Mouse (Mus musculus): ENCODE data around the gene Gpr157. TPM values are rescaled to one million over a fixed set of nuclear protein-coding genes. Genes with fewer than 3 reads are reported as not detected.

The Gpr157 gene
- polyA plus RNA-seq, 1 experiment: 5.0 TPM

- no peak for DNase-seq
- no peak for TF ChIP-seq CTCF (IDR thresholded peaks at IDR 0.05; ENCODE audit: insufficient read depth, low read length)
- no peak for TF ChIP-seq POLR2A (IDR thresholded peaks at IDR 0.05; ENCODE audit: borderline replicate concordance, extremely low read depth, low read depth, low read length)
- H3K4me3 ChIP-seq (replicated peaks; ENCODE audit: extremely low read depth, low read depth, low read length): no peak overlapping the region
- 28% methylated on average over 2 of the region's 2 CpGs for WGBS
- H3K4me1 ChIP-seq (ENCODE audit: control insufficient read depth, insufficient read depth, low read length): no peaks in the 10 kb centered on the region
These were observed 43.5 kb downstream of the Gpr157 start for GRCm38 (mm10) chr4:150130661-150131060.

DNA sequence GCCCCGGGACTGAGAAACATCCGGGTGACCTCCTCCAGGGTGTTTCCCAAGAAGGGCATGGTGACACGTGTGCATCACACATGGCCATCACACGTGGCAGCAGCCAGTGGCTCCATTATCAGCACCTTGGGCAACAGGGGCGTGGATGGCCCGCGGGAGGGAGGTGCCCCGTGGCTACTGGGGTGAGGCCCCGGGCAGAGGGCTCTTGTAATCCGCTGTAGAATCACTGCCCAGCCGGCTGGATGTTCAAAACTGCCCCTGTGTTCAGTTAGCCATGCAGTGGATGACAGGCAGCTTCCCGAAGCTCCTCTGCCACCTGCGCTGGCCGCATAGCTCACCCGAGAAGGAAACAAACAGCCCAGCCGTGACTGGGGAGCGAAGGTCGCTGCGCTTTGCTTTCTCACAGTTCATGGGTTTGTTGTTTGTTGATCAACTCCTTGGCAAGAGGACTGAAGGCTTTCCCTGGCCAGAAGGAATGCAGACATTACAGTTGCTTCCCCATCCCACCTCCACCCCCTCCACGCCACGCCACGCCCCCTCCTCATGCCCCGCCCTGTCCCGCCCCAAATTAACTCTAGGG is 45.6 kb downstream of the Gpr157 start:
- DNase-seq: no peak
- Histone ChIP-seq H3K4me3 (replicated peaks; ENCODE audit: extremely low read depth, low read depth, low read length) (no peak overlapping the region), H3K4me1 (ENCODE audit: control insufficient read depth, insufficient read depth, low read length) (0 out of 2 replicates have a peak, but pooled peaks cover 2% of the 10 kb centered on the region)
- no peak for TF ChIP-seq CTCF (IDR thresholded peaks at IDR 0.05; ENCODE audit: insufficient read depth, low read length)
- no peak for TF ChIP-seq POLR2A (IDR thresholded peaks at IDR 0.05; ENCODE audit: borderline replicate concordance, extremely low read depth, low read depth, low read length)
- WGBS: 15% methylated on average over 24 of the region's 24 CpGs

DNA sequence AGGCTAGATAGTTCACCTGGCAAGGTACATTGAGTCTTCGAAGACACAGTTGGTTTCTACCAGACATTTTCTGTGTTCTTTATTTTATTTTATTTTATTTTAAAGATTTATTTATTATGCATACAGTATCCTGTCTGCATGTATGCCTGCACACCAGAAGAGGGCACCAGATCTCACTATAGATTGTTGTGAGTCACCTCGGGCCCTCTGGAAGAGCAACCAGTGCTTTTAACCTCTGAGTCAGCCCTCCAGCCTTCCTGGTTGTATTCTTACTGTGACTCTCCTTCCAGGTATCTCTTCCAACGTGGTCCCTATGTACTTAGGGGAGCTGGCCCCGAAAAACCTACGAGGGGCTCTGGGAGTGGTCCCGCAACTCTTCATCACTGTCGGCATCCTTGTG is 48.1 kb downstream of the Gpr157 start:
- 0 out of 2 replicates have a peak, but pooled peaks cover 2% of the 10 kb centered on the region for H3K4me1 ChIP-seq (ENCODE audit: control insufficient read depth, insufficient read depth, low read length)
- 74% methylated on average over 7 of the region's 7 CpGs for WGBS
- TF ChIP-seq CTCF (IDR thresholded peaks at IDR 0.05; ENCODE audit: insufficient read depth, low read length) (no peak), POLR2A (IDR thresholded peaks at IDR 0.05; ENCODE audit: borderline replicate concordance, extremely low read depth, low read depth, low read length) (no peak)
- DNase-seq: no peak
- no peak overlapping the region for H3K4me3 ChIP-seq (replicated peaks; ENCODE audit: extremely low read depth, low read depth, low read length)

DNA sequence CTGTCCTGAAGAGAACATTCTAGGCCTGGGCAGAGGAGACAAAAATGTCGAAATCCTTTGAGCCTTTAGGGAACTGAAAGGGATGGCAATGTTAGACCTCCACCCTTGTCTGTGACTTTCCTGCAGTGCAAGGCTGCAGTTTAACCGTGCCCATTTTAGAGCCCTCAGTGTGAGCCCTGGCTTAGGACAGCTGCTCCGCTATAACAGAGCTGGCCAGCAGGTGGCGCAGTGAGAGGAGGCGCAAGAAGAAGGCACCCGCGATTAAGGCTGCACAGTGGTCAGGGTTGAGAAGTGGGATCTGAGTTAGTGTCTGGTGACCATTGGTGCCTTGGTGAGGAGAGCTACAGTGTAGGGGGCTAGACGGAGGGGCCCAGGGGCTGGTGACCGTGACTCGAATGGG is 49.5 kb downstream of the Gpr157 start:
- TF ChIP-seq CTCF (IDR thresholded peaks at IDR 0.05; ENCODE audit: insufficient read depth, low read length) (peak; percentile 94), POLR2A (IDR thresholded peaks at IDR 0.05; ENCODE audit: borderline replicate concordance, extremely low read depth, low read depth, low read length) (no peak)
- H3K4me1 ChIP-seq (ENCODE audit: control insufficient read depth, insufficient read depth, low read length): 0 out of 2 replicates have a peak, but pooled peaks cover 2% of the 10 kb centered on the region
- no peak overlapping the region for H3K4me3 ChIP-seq (replicated peaks; ENCODE audit: extremely low read depth, low read depth, low read length)
- 8% methylated on average over 10 of the region's 10 CpGs for WGBS
- peak; percentile 70 for DNase-seq

DNA sequence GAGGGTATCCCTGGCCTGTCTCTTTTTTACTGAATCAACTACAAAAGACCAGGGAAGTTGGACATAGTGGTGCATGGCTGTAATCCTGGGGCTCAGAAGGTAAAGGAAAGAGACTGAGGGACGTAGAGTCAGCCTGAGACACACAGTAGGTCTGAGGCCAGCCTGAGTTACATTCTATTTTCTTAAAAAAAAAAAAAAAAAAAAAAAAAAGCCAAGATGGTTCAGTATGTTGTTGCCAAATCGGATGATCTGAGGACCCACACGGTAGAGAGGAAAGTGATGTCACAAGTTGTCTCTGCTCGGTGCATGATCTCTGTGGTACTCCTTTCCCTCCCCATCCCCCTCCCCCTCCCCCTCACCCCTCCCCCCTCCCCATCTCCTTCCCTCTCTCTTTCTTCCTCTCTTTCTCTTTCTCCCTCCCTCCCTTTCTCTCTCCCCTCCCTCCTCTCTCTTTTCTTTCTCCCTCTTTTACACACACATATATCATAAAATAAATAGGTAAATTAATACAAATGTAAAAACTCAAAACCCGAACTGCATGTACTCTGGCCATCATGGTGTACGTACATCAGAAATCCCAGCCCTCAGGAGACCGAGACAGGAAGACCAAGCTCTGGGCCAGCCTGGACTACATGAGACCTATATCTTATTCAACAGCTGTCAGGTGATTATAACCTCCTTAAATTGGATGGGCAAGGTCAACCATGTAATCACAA is 50.4 kb downstream of the Gpr157 start:
- Histone ChIP-seq H3K4me3 (replicated peaks; ENCODE audit: extremely low read depth, low read depth, low read length) (no peak overlapping the region), H3K4me1 (ENCODE audit: control insufficient read depth, insufficient read depth, low read length) (0 out of 2 replicates have a peak, but pooled peaks cover 2% of the 10 kb centered on the region)
- TF ChIP-seq CTCF (IDR thresholded peaks at IDR 0.05; ENCODE audit: insufficient read depth, low read length) (no peak), POLR2A (IDR thresholded peaks at IDR 0.05; ENCODE audit: borderline replicate concordance, extremely low read depth, low read depth, low read length) (no peak)
- 79% methylated on average over 7 of the region's 7 CpGs for WGBS
- no peak for DNase-seq

DNA sequence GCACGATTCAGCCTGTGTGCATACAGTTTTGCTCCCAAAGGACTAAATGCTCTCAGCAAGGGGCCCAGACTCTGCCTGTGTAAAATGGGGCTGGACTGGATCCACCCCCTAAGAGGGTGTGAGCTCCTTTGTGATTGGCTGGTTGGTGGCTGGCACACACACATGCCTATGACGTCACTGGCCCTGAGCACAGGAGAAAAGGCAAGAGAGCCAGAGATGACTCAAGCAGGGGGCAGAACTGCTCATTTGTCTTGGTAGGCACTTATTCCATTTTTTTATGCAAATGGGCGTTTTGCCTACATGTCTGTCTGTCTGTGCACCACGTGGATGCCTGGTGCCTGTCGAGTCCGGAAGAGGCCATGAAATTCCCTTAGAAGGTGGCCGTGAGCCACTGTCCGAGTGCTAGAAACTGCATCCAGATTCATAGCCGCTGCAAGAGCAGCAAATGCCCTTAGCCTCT is 50.9 kb downstream of the Gpr157 start:
- Histone ChIP-seq H3K4me1 (ENCODE audit: control insufficient read depth, insufficient read depth, low read length) (0 out of 2 replicates have a peak, but pooled peaks cover 2% of the 10 kb centered on the region), H3K4me3 (replicated peaks; ENCODE audit: extremely low read depth, low read depth, low read length) (no peak overlapping the region)
- TF ChIP-seq POLR2A (IDR thresholded peaks at IDR 0.05; ENCODE audit: borderline replicate concordance, extremely low read depth, low read depth, low read length) (no peak), CTCF (IDR thresholded peaks at IDR 0.05; ENCODE audit: insufficient read depth, low read length) (no peak)
- 16% methylated on average over 9 of the region's 9 CpGs for WGBS
- DNase-seq: peak; percentile 27

GRCm38 (mm10) chr4:150139090-150139489 is 51.9 kb downstream of the Gpr157 start:
- Histone ChIP-seq H3K4me3 (replicated peaks; ENCODE audit: extremely low read depth, low read depth, low read length) (no peak overlapping the region), H3K4me1 (ENCODE audit: control insufficient read depth, insufficient read depth, low read length) (0 out of 2 replicates have a peak, but pooled peaks cover 2% of the 10 kb centered on the region)
- no peak for DNase-seq
- TF ChIP-seq POLR2A (IDR thresholded peaks at IDR 0.05; ENCODE audit: borderline replicate concordance, extremely low read depth, low read depth, low read length): no peak
- TF ChIP-seq CTCF (IDR thresholded peaks at IDR 0.05; ENCODE audit: insufficient read depth, low read length): no peak
- WGBS: 54% methylated on average over 13 of the region's 13 CpGs

GRCm38 (mm10) chr4:150140346-150140745 is 53.2 kb downstream of the Gpr157 start:
- 70% methylated on average over 7 of the region's 7 CpGs for WGBS
- H3K4me3 ChIP-seq (replicated peaks; ENCODE audit: extremely low read depth, low read depth, low read length): no peak overlapping the region
- H3K4me1 ChIP-seq (ENCODE audit: control insufficient read depth, insufficient read depth, low read length): 0 out of 2 replicates have a peak, but pooled peaks cover 2% of the 10 kb centered on the region
- TF ChIP-seq CTCF (IDR thresholded peaks at IDR 0.05; ENCODE audit: insufficient read depth, low read length) (no peak), POLR2A (IDR thresholded peaks at IDR 0.05; ENCODE audit: borderline replicate concordance, extremely low read depth, low read depth, low read length) (no peak)
- no peak for DNase-seq

- 32% methylated on average over 12 of the region's 12 CpGs for WGBS
- DNase-seq: no peak
- TF ChIP-seq CTCF (IDR thresholded peaks at IDR 0.05; ENCODE audit: insufficient read depth, low read length): no peak
- no peak for TF ChIP-seq POLR2A (IDR thresholded peaks at IDR 0.05; ENCODE audit: borderline replicate concordance, extremely low read depth, low read depth, low read length)
- Histone ChIP-seq H3K4me3 (replicated peaks; ENCODE audit: extremely low read depth, low read depth, low read length) (no peak overlapping the region), H3K4me1 (ENCODE audit: control insufficient read depth, insufficient read depth, low read length) (no peaks in the 10 kb centered on the region)
These were observed 57.1 kb downstream of the Gpr157 start for GRCm38 (mm10) chr4:150144242-150144641.
